In genomic region chr4:117867823-117868222, GRCm38 (mm10) we compare ENCODE assay signal across 8 mouse cellular contexts. TPM values are rescaled to one million over a fixed set of nuclear protein-coding genes. Genes with fewer than 3 reads are reported as not detected.
DNase-seq lines count a peak whose midpoint lies in the region; ATAC-seq lines count a peak whose summit lies in the region.

No protein-coding gene starts in this region.

- H3K27me3 ChIP-seq in neural tube, embryonic 15.5 days (replicated peaks): no peaks in the 10 kb centered on the region

- H3K4me2 ChIP-seq in neural tube, embryonic 15.5 days: 0 out of 2 replicates have a peak overlapping the region, but pooled peaks have one; percentile 19

- H3K4me1 ChIP-seq in neural tube, embryonic 15.5 days: peaks cover 35% of the 10 kb centered on the region

- DNase-seq in right cerebral cortex, postnatal 14 days: peak; percentile 65
- DNase-seq in right cerebral cortex, postnatal 36 days (ENCODE audit: low spot score in 2 of 2): no peak
- peak; percentile 50 for DNase-seq in c-Kit-positive CD71-positive TER-119-negative erythroid progenitor cells, embryonic 14.5 days (ENCODE audit: low read depth)
- peak; percentile 70 for DNase-seq in gastrocnemius, postnatal 10 days
- peak; percentile 60 for DNase-seq in induced T-regulatory cell, adult 2 months (ENCODE audit: low read depth)
- DNase-seq in lung, adult 18-20 months: peak; percentile 54

- H3K36me3 ChIP-seq in neural tube, embryonic 15.5 days: 0 out of 2 replicates have a peak, but pooled peaks cover 3% of the 10 kb centered on the region

- H3K9me3 ChIP-seq in neural tube, embryonic 15.5 days (replicated peaks): no peaks in the 10 kb centered on the region

- no peak overlapping the region for H3K4me3 ChIP-seq in neural tube, embryonic 15.5 days (replicated peaks)

- ATAC-seq in neural tube, embryonic 15.5 days (ENCODE audit: low FRiP score): no peak
- ATAC-seq in activated CD4-positive, CD25-positive, alpha-beta regulatory T cell, adult 4 months: no peak

- no peak overlapping the region for H3K27ac ChIP-seq in neural tube, embryonic 15.5 days (replicated peaks)

- no peak overlapping the region for H3K9ac ChIP-seq in neural tube, embryonic 15.5 days (replicated peaks)

- WGBS in neural tube, embryonic 15.5 days: 19% methylated on average over 24 of the region's 24 CpGs

RNA-seq across cellular contexts. Expression of gene Ccdc24, which starts 4.5 kb away (rescaled TPM):
- total RNA-seq in gastrocnemius, postnatal 10 days (2021): under 1 TPM; 0.70 to 0.81 TPM
- polyA plus RNA-seq in neural tube, embryonic 15.5 days (2015; fragmentation: Nextera tagmentation; extraction: Ambion mirVana): 1.4 and 1.6 TPM in 2 replicates
- polyA plus RNA-seq in activated CD4-positive, CD25-positive, alpha-beta regulatory T cell, adult 4 months (2017; shearing (Covaris generic)): not detected

RNA-seq across cellular contexts. Expression of gene B4galt2, which starts 15.5 kb away (rescaled TPM):
- total RNA-seq in gastrocnemius, postnatal 10 days (2021): 10 to 100 TPM; 12.3 to 15.0 TPM
- polyA plus RNA-seq in neural tube, embryonic 15.5 days (2015; fragmentation: Nextera tagmentation; extraction: Ambion mirVana): 49.6 and 58.6 TPM in 2 replicates
- polyA plus RNA-seq in activated CD4-positive, CD25-positive, alpha-beta regulatory T cell, adult 4 months (2017; shearing (Covaris generic)): not detected

RNA-seq across cellular contexts. Expression of gene Atp6v0b, which starts 19.3 kb away (rescaled TPM):
- 10 to 100 TPM; 60.6 to 74.5 TPM for total RNA-seq in gastrocnemius, postnatal 10 days (2021)
- polyA plus RNA-seq in neural tube, embryonic 15.5 days (2015; fragmentation: Nextera tagmentation; extraction: Ambion mirVana): 544 and 626 TPM in 2 replicates
- polyA plus RNA-seq in activated CD4-positive, CD25-positive, alpha-beta regulatory T cell, adult 4 months (2017; shearing (Covaris generic)): 100 to 1,000 TPM in 1 of 2 experiments, 10 to 100 TPM in 1; 75.9 to 111 TPM

RNA-seq across cellular contexts. Expression of gene Dph2, which starts 24.0 kb away (rescaled TPM):
- 1 to 10 TPM; 3.1 to 3.3 TPM for total RNA-seq in gastrocnemius, postnatal 10 days (2021)
- 21.3 and 21.8 TPM in 2 replicates for polyA plus RNA-seq in neural tube, embryonic 15.5 days (2015; fragmentation: Nextera tagmentation; extraction: Ambion mirVana)
- polyA plus RNA-seq in activated CD4-positive, CD25-positive, alpha-beta regulatory T cell, adult 4 months (2017; shearing (Covaris generic)): 10 to 100 TPM; 21.1 to 25.4 TPM

RNA-seq across cellular contexts. Expression of gene Slc6a9, which starts 33.5 kb away (rescaled TPM):
- 1 to 10 TPM; 5.6 to 6.7 TPM for total RNA-seq in gastrocnemius, postnatal 10 days (2021)
- polyA plus RNA-seq in neural tube, embryonic 15.5 days (2015; fragmentation: Nextera tagmentation; extraction: Ambion mirVana): 51.5 and 52.5 TPM in 2 replicates
- polyA plus RNA-seq in activated CD4-positive, CD25-positive, alpha-beta regulatory T cell, adult 4 months (2017; shearing (Covaris generic)): under 1 TPM in 1 of 2 experiments, not detected in 1; 0.51 TPM

Comparison
In these comparisons a context has a peak if more than half of its experiments do, and no peak if none do; other contexts are left out.
1. DNase-seq: peak in right cerebral cortex, postnatal 14 days (single experiment), c-Kit-positive CD71-positive TER-119-negative erythroid progenitor cells, embryonic 14.5 days (single experiment), gastrocnemius, postnatal 10 days (single experiment), induced T-regulatory cell, adult 2 months (single experiment) and lung, adult 18-20 months (2 of 2); none in right cerebral cortex, postnatal 36 days (0 of 2).
2. RNA of gene B4galt2, which starts 15.5 kb away (polyA plus RNA-seq): 49.6 to 58.6 TPM in neural tube, embryonic 15.5 days; not detected in activated CD4-positive, CD25-positive, alpha-beta regulatory T cell, adult 4 months; every median in the first group is over 10 times any median in the second.